In the genomic region with DNA sequence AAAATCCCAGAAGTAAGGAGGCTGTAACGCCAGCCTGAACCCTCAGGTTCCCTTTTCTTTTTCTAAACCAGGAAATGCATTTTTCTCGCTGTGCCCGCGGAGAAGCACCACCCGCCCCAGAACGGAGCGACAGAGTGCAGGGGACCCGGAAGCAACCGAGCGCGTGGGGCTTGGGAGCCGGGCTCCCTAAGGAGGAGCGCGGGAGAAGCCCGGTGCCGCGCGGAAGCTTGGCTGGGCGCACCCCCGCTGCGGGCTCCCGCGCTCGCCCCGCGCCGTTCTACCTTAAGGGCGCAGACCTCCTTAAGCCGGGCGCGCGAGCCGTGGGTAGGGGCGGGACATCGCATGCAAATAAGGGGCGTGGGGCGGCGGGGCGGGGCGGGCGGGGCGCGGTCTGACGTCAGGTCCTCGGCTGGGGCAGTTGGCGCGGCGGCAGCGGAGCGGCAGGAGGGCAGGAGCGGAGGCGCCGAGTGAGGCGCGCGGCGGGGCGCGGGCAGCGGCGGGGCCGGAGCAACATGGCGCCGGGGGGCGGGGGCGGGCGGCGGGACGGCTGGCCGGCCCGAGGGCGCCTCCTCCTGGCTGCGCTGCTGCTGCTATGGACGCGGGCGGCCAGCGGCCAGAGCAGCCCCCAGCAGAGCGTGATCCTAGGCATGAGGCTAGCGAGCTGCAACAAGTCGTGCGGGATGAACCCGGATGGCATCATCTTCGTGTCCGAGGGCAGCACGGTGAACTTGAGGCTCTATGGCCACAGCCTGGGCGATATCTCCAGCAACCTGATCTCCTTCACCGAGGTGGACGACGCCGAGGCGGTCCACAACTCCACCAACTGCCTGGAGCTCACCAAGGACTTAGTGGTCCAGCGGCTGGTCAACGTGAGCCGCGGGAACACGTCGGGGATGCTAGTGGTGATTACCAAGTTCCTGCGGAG, we compare ENCODE assay signal across 8 mouse cellular contexts. TPM values are rescaled to one million over a fixed set of nuclear protein-coding genes. Genes with fewer than 3 reads are reported as not detected.
A peak's percentile ranks its signal among the peaks of the same experiment; 100 is the strongest.
DNase-seq lines count a peak whose midpoint lies in the region; ATAC-seq and TF ChIP-seq lines count a peak whose summit lies in the region.

Cnnm4 (plus strand) TSS at position 440 of the 925 bp plus-strand sequence.

- peaks cover 25% of the 10 kb centered on the region for H3K27me3 ChIP-seq in hindbrain, embryonic 10.5 days (ENCODE audit: insufficient read depth, poor library complexity, severe bottlenecking)
- no peaks in the 10 kb centered on the region for H3K27me3 ChIP-seq in lung, embryonic 16.5 days (ENCODE audit: control insufficient read depth, insufficient read depth, low read depth, low read length)
- H3K27me3 ChIP-seq in thymus, adult 2 months (ENCODE audit: control insufficient read depth, insufficient read depth, low read length), result no peaks in the 10 kb centered on the region

- peak within 1 kb of the TSS; percentile 78 for H3K4me2 ChIP-seq in lung, embryonic 16.5 days (ENCODE audit: low read depth, low read length)

- TF ChIP-seq CTCF in thymus, adult 2 months (IDR thresholded peaks at IDR 0.05; ENCODE audit: borderline replicate concordance, control insufficient read depth, extremely low read depth, insufficient read depth, low read length, poor library complexity), result peak; percentile 28; the same call in 1 of the 2 replicates

- ATAC-seq in frontal cortex, adult (ENCODE audit: low TSS enrichment), result peak; percentile 88
- peak; percentile 95 for ATAC-seq in lung, embryonic 16.5 days (ENCODE audit: low read depth)

- H3K4me3 ChIP-seq in hindbrain, embryonic 10.5 days, result peak within 1 kb of the TSS; percentile 72
- peak within 1 kb of the TSS; percentile 72 for H3K4me3 ChIP-seq in lung, embryonic 16.5 days (ENCODE audit: low read length)
- peak within 1 kb of the TSS; percentile 61 for H3K4me3 ChIP-seq in thymus, adult 2 months (ENCODE audit: control insufficient read depth, insufficient read depth, low read length)

- DNase-seq in MN1 (ENCODE audit: low spot score), result peak; percentile 96
- peak; percentile 86 for DNase-seq in cerebellum, adult 9-10 months
- DNase-seq in hindbrain, embryonic 10.5 days (ENCODE audit: low spot score), result peak; percentile 94
- peak; percentile 89 for DNase-seq in layer of hippocampus, adult 9-11 months
- DNase-seq in ovary, adult 18-20 months (ENCODE audit: low spot score), result peak; percentile 83
- DNase-seq in thymus, adult 2 months, result peak; percentile 86

- H3K27ac ChIP-seq in hindbrain, embryonic 10.5 days, result peak within 1 kb of the TSS; percentile 90
- H3K27ac ChIP-seq in lung, embryonic 16.5 days (ENCODE audit: low read length), result peak within 1 kb of the TSS; percentile 71
- H3K27ac ChIP-seq in thymus, adult 2 months (ENCODE audit: control insufficient read depth, insufficient read depth, low read length), result peak within 1 kb of the TSS; percentile 80

- TF ChIP-seq POLR2A in thymus, adult 2 months (IDR thresholded peaks at IDR 0.05; ENCODE audit: control insufficient read depth, extremely low read depth, insufficient read depth, low read length, poor library complexity), result peak; percentile 78

- WGBS in hindbrain, embryonic 10.5 days, result under 1% methylated on average over 92 of the region's 98 CpGs
- under 1% methylated on average over 62 of the region's 98 CpGs for WGBS in lung, embryonic 16.5 days
- WGBS in thymus, adult 2 months, result under 1% methylated on average over 79 of the region's 98 CpGs

- H3K9me3 ChIP-seq in hindbrain, embryonic 10.5 days, result no peaks in the 10 kb centered on the region
- no peaks in the 10 kb centered on the region for H3K9me3 ChIP-seq in lung, embryonic 16.5 days (ENCODE audit: control insufficient read depth, low read length)

- peak within 1 kb of the TSS; percentile 79 for H3K9ac ChIP-seq in lung, embryonic 16.5 days (ENCODE audit: low read length)

- no peaks in the 10 kb centered on the region for H3K36me3 ChIP-seq in hindbrain, embryonic 10.5 days
- no peaks in the 10 kb centered on the region for H3K36me3 ChIP-seq in lung, embryonic 16.5 days (ENCODE audit: control insufficient read depth, insufficient read depth, low read length)
- no peaks in the 10 kb centered on the region for H3K36me3 ChIP-seq in thymus, adult 2 months (ENCODE audit: control insufficient read depth, insufficient read depth, low read length)

- H3K4me1 ChIP-seq in hindbrain, embryonic 10.5 days (replicated peaks), result peaks cover 65% of the 10 kb centered on the region
- peaks cover 39% of the 10 kb centered on the region for H3K4me1 ChIP-seq in lung, embryonic 16.5 days (replicated peaks; ENCODE audit: control insufficient read depth, insufficient read depth, low read length)
- H3K4me1 ChIP-seq in thymus, adult 2 months (replicated peaks; ENCODE audit: control insufficient read depth, insufficient read depth, low read length), result peaks cover 56% of the 10 kb centered on the region

RNA-seq across cellular contexts. Expression of gene Cnnm4, which starts in this region (rescaled TPM):
- 13.4 and 15.3 TPM in 2 replicates for polyA plus RNA-seq in hindbrain, embryonic 10.5 days (2016; fragmentation: Nextera tagmentation; extraction: Ambion mirVana)
- 12.3 and 13.0 TPM in 2 replicates for polyA plus RNA-seq in lung, embryonic 16.5 days (2015; fragmentation: Nextera tagmentation; extraction: Ambion mirVana)
- polyA plus RNA-seq in thymus, adult 2 months (2012; rRNA removed), result 15.3 and 18.0 TPM in 2 replicates

Comparison
In these comparisons a context has a peak if more than half of its experiments do, and no peak if none do; other contexts are left out.
1. Peak in every context shown above with its lines: DNase-seq, ATAC-seq, H3K4me3 ChIP-seq and H3K27ac ChIP-seq.